Mouse (Mus musculus) erythroblast, embryonic 14.5 days (primary cell): Measurements from ENCODE around the gene Git2. TPM values are rescaled to one million over a fixed set of nuclear protein-coding genes. Genes with fewer than 3 reads are reported as not detected.

Experiments used
- H3K27me3 ChIP-seq: 2 replicates; pipeline ENCODE4 v1.6.1; 2012; ENCODE audit warnings: inconsistent platforms; ENCODE audit not compliant: control insufficient read depth
- H3K36me3 ChIP-seq: 2 replicates; pipeline ENCODE4 v1.6.1; 2012; ENCODE audit warnings: mild to moderate bottlenecking, inconsistent platforms; ENCODE audit not compliant: control insufficient read depth
- H3K4me1 ChIP-seq: 2 replicates; pipeline ENCODE4 v1.6.1; 2012; ENCODE audit warnings: inconsistent platforms; ENCODE audit not compliant: control insufficient read depth
- H3K4me3 ChIP-seq: replicated peaks from 2 replicates; pipeline ENCODE3; 2012; ENCODE audit warnings: moderate library complexity, mild to moderate bottlenecking, inconsistent platforms
- H3K9me3 ChIP-seq: 2 replicates; pipeline ENCODE4 v1.6.1; 2012; ENCODE audit warnings: low read length, inconsistent platforms, mixed read lengths; ENCODE audit not compliant: control insufficient read depth
- GATA1 ChIP-seq: IDR thresholded peaks from 2 replicates; pipeline ENCODE4 v1.6.1; 2012; ENCODE audit warnings: low read length, inconsistent platforms, mixed read lengths
- TAL1 ChIP-seq: IDR thresholded peaks from 3 replicates; pipeline ENCODE4 v1.6.1; 2012; ENCODE audit warnings: low read length, inconsistent platforms, mixed read lengths
- polyA plus RNA-seq: library from polyadenylated mRNA; stranded (reverse); fragments of >175 nt; gene quantifications from 2 replicates; pipeline ENCODE4 v1.2.3, GENCODE M21; 2012

Git2 gene
- polyA plus RNA-seq, 1 experiment, result 7.0 TPM

- H3K9me3 ChIP-seq, result peaks cover 5% of the 10 kb centered on the region
- no peaks in the 10 kb centered on the region for H3K27me3 ChIP-seq
- TF ChIP-seq GATA1 (no peak), TAL1 (no peak)
- no peaks in the 10 kb centered on the region for H3K4me1 ChIP-seq
- H3K36me3 ChIP-seq, result peaks cover 94% of the 10 kb centered on the region
- H3K4me3 ChIP-seq, result no peak overlapping the region
These were observed 56.1 kb downstream of the Git2 start for GRCm38 (mm10) chr5:114719003-114719927.

GRCm38 (mm10) chr5:114718483-114718882, 56.8 kb downstream of the Git2 start:
- H3K9me3 ChIP-seq, result no peaks in the 10 kb centered on the region
- H3K27me3 ChIP-seq, result no peaks in the 10 kb centered on the region
- no peak for TF ChIP-seq GATA1
- TF ChIP-seq TAL1, result no peak
- no peaks in the 10 kb centered on the region for H3K4me1 ChIP-seq
- no peak overlapping the region for H3K4me3 ChIP-seq
- H3K36me3 ChIP-seq, result peaks cover 94% of the 10 kb centered on the region

GRCm38 (mm10) chr5:114717937-114718336, 57.4 kb downstream of the Git2 start:
- peaks cover 100% of the 10 kb centered on the region for H3K36me3 ChIP-seq
- TF ChIP-seq TAL1 (no peak), GATA1 (no peak)
- no peaks in the 10 kb centered on the region for H3K4me1 ChIP-seq
- no peaks in the 10 kb centered on the region for H3K27me3 ChIP-seq
- H3K4me3 ChIP-seq, result no peak overlapping the region
- H3K9me3 ChIP-seq, result no peaks in the 10 kb centered on the region

GRCm38 (mm10) chr5:114717292-114717691, 58.0 kb downstream of the Git2 start:
- Histone ChIP-seq H3K9me3 (no peaks in the 10 kb centered on the region), H3K36me3 (peaks cover 96% of the 10 kb centered on the region), H3K4me3 (no peak overlapping the region), H3K27me3 (no peaks in the 10 kb centered on the region), H3K4me1 (no peaks in the 10 kb centered on the region)
- no peak for TF ChIP-seq TAL1
- no peak for TF ChIP-seq GATA1

- TF ChIP-seq GATA1 (no peak), TAL1 (no peak)
- Histone ChIP-seq H3K4me1 (peaks cover 2% of the 10 kb centered on the region), H3K36me3 (peaks cover 93% of the 10 kb centered on the region), H3K4me3 (no peak overlapping the region), H3K27me3 (no peaks in the 10 kb centered on the region), H3K9me3 (no peaks in the 10 kb centered on the region)
These were observed 60.8 kb downstream of the Git2 start for GRCm38 (mm10) chr5:114714551-114714950.

GRCm38 (mm10) chr5:114709357-114709756, 66.0 kb downstream of the Git2 start:
- Histone ChIP-seq H3K9me3 (no peaks in the 10 kb centered on the region), H3K4me3 (peak overlapping the region; percentile 7), H3K4me1 (peaks cover 21% of the 10 kb centered on the region), H3K36me3 (peaks cover 46% of the 10 kb centered on the region), H3K27me3 (no peaks in the 10 kb centered on the region)
- TF ChIP-seq TAL1 (no peak), GATA1 (no peak)

- Histone ChIP-seq H3K36me3 (peaks cover 37% of the 10 kb centered on the region), H3K4me3 (peak overlapping the region; percentile 78), H3K4me1 (peaks cover 24% of the 10 kb centered on the region), H3K27me3 (no peaks in the 10 kb centered on the region), H3K9me3 (no peaks in the 10 kb centered on the region)
- TF ChIP-seq TAL1, result no peak
- TF ChIP-seq GATA1, result no peak
These were observed 66.8 kb downstream of the Git2 start for GRCm38 (mm10) chr5:114708491-114708890.

- Histone ChIP-seq H3K27me3 (no peaks in the 10 kb centered on the region), H3K9me3 (no peaks in the 10 kb centered on the region), H3K4me3 (peak within 1 kb of the TSS; percentile 78), H3K4me1 (peaks cover 34% of the 10 kb centered on the region), H3K36me3 (peaks cover 29% of the 10 kb centered on the region)
- no peak for TF ChIP-seq GATA1
- TF ChIP-seq TAL1, result no peak
These were observed 67.8 kb downstream of the Git2 start, which contains the start of gene Tchp for GRCm38 (mm10) chr5:114707265-114708068. Gene Tchp (plus strand): TSS chr5:114707760.
